Mouse (Mus musculus) E14TG2a.4 (cell line): ENCODE data around the gene Syk.

ENCODE experiments used
- CTCF ChIP-seq: conservative IDR thresholded peaks from 2 replicates; pipeline ENCODE4 v1.5.1; 2014; ENCODE audit warnings: low read length
- POU5F1 ChIP-seq: IDR thresholded peaks from 2 replicates; pipeline ENCODE4 v1.6.1; 2014; ENCODE audit warnings: low read length, borderline replicate concordance

DNA sequence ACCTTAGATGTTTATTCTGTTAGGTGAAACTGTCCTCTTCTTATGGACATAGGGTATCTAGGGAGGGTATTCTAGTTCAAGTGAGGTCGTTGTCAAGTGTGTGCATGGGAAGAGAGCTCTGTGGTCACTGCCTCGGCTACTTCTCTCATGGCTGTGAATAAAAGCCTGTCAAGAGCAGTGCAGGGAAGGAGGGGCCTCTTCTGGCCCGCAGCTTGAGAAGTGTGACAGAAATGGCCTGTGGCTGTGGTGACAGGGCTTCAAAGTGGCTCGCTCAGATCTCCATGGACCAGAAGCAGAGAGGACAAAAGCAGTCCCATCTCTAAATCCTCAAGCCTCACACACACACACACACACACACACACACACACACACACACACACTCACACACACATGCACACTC is 5.0 kb upstream of the Syk start:
- TF ChIP-seq CTCF (no peak), POU5F1 (no peak)
